Mouse (Mus musculus): ENCODE measurements at regions not wholly inside any gene's neighbourhood (a gene's known extent, or its start where the extent isn't known, plus 50 kb on each side); places are given as distances from the start of the nearest gene placed in this dataset.

GRCm38 (mm10) chr17:83985916-83986578, 138.3 kb upstream of the Haao start:
- TF ChIP-seq CTCF (IDR thresholded peaks at IDR 0.05; ENCODE audit: extremely low read depth, insufficient read depth, low read length) (no peak), POLR2A (IDR thresholded peaks at IDR 0.05; ENCODE audit: extremely low read depth, insufficient read depth, low read length) (no peak)

All from cortical plate, adult 2 months (tissue).